Mouse (Mus musculus) neural tube, embryonic 10.5 days (tissue): ENCODE data around the gene Tspyl3.

Experiments
- DNase-seq: peaks from one replicate; pipeline ENCODE4 v3.0.0-alpha.2; 2017; ENCODE audit warnings: low spot score; ENCODE audit errors: extremely low spot score

Tspyl3 gene

GRCm38 (mm10) chr2:153228523-153228922, 3.3 kb upstream of the Tspyl3 start:
- DNase-seq: no peak

DNA sequence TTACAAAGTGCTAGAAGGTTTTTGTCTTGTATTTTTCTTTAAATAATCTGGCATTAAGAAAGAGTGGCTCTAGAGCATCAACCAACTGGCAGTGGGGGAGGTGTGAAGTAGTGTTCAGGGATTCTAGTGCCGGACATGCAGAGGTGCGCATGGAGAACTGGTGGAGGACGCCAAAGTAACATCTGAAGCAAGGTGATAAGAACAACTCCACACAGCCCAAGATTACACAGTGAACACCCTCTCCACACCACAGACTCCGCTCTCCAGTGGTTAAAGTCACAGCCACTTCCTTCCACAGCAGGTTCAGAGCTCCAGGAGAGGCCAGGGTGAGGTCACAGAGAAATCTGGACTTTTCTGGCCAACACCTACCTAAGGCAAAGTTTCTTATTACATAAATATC, 2.7 kb upstream of the Tspyl3 start:
- no peak for DNase-seq

DNA sequence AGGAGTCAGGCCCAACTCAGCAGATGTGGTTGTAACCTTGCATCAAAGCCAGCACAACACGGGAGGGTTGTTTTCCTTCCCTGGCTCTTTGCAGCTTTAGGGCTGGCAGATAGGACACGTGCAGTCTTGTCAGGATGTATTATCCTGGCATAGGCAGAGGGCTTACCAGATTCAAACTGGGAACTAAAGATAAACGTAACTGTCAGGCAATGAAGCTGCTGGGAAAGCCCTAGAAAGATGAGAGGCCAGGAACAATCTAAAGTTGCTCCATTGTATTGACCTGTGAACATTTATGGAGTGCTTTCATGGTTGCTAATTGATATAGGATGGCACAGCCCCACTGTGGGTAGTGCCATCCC, 333 bp upstream of the Tspyl3 start:
- DNase-seq: no peak

DNA sequence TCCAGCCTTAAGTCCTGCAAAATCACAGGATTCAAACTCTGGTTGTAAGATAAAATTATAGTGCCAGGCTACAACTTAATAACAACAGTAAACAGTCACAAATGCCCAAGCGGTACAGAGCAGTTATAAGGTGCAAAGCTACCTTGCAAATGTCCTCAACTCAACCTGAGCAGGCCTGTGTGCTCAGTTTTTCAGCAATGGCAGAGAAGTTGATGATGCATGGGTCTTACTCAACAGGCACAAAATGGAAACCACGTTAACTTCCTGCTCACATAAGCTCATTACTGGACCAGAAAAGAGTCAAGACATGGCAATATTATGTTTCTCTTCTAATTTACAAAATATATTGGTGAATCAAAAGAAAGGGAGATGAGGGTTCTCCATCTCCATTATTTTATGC, 2.7 kb downstream of the Tspyl3 start:
- DNase-seq: no peak

GRCm38 (mm10) chr2:153222130-153222529, 3.1 kb downstream of the Tspyl3 start:
- DNase-seq: no peak

GRCm38 (mm10) chr2:153221620-153222019, 3.6 kb downstream of the Tspyl3 start:
- DNase-seq: no peak

- DNase-seq: no peak
Measured at GRCm38 (mm10) chr2:153218516-153218915, 6.7 kb downstream of the Tspyl3 start.

GRCm38 (mm10) chr2:153217826-153218340, 7.4 kb downstream of the Tspyl3 start:
- DNase-seq: no peak

DNA sequence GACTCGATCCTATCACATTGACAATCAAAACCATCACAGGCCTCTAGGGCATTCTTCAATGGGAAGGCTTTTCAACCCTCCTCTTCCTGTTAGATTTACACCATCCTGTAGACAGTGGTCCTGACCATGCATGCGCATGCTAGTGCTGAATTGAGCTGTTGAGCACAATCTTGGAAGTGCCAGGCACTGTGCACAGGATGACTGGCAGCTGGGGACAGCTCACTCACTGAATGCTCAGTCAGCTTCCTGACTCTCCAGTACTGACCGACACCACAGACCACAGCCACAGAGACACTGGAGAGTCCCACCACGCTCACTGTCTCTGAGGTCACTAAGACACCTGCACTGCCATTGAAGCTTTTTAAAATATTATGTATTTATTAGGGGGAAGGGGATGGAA, 9.8 kb downstream of the Tspyl3 start:
- no peak for DNase-seq

DNA sequence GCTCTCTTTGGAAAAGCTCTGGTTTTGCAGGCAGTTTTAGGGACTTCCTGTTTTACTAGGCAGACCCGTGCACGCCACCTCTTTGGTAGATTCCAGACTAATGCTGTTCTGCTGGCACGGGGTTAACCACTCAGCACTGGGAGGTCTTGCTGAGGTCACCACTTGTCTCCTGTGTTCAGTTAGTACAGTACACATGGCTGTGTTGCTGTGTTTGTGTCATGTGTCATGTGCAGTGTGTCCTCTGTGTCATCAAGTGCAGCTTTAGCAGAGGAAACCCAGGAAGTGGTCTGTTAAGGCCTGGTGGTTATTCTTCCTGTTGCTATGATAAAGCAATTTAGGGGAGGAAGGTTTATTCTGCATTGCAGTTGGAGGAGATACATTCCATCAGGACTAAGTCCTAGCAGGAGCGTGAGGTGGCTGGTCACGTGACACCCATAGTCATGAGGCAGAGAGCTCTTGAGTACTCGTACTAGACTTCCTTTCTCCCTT, 10.4 kb downstream of the Tspyl3 start:
- DNase-seq: no peak

- no peak for DNase-seq
Measured at GRCm38 (mm10) chr2:153213351-153213750, 11.9 kb downstream of the Tspyl3 start.

- no peak for DNase-seq
Measured at GRCm38 (mm10) chr2:153211451-153211850, 13.8 kb downstream of the Tspyl3 start.

- no peak for DNase-seq
Measured at GRCm38 (mm10) chr2:153209286-153209685, 16.0 kb downstream of the Tspyl3 start.

DNA sequence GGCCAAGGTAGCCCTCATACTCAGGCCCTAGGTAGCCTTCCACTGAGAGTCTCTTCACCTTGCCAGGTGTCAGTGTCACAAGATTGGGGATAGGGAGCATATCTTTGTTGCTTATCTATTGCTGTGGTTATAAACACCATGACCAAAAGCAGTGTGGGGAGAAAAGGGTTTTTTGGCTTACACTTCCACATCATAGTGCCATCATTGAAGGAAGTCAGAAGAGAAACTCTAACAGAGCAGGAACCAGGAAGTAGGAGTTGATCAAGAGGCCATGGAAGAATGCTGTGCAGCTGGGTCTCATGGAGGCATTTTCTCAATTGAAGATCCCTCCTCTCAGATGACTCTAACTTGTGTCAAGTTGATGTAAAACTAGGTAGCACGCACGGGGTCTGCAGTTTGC, 17.1 kb downstream of the Tspyl3 start:
- DNase-seq: no peak

- DNase-seq: no peak
Measured at GRCm38 (mm10) chr2:153202766-153203165, 22.5 kb downstream of the Tspyl3 start.

GRCm38 (mm10) chr2:153199114-153199513, 26.1 kb downstream of the Tspyl3 start:
- DNase-seq: no peak

DNA sequence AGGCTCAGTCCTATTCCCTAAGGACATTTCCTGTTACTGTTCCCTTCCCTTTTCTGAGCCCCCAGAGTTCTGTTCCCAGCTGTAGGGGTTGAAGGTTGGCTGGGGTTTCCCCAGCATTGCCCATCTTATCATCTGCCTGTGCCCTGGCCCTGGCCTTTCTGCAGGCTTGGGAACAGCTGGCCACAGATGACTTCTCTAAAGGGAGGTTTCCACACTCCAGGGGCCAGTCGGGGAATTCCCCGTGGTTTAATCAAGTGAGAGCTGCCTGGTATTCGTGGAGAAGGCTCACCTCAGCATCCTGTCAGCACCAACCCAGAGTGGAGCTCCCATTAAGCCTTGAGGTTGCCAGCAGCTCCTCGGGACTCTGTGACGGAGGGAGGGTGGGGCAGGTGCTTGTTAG, 26.8 kb downstream of the Tspyl3 start:
- no peak for DNase-seq

GRCm38 (mm10) chr2:153194255-153194654, 31.0 kb downstream of the Tspyl3 start:
- no peak for DNase-seq

GRCm38 (mm10) chr2:153191242-153191641, 34.0 kb downstream of the Tspyl3 start:
- no peak for DNase-seq

DNA sequence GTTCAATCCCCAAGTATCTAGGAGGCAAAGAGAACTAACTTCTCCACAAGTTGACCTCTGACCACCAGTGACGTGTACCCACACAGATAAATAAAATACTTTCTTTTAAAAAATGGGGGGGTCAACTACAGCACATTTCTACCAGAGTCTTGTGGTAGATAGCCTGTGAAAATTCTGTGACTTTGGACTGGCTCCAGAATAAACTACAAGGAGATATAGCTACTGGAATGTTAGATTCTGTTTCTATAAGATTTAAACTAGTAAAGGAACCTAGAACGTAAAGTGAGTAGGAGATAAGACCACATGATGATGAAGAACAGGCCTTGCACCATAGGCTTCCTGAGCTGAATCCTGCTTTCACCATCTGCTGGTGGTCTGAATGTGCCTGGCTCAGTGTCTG, 37.4 kb downstream of the Tspyl3 start:
- no peak for DNase-seq

GRCm38 (mm10) chr2:153186176-153186591, 39.1 kb downstream of the Tspyl3 start:
- DNase-seq: no peak

DNA sequence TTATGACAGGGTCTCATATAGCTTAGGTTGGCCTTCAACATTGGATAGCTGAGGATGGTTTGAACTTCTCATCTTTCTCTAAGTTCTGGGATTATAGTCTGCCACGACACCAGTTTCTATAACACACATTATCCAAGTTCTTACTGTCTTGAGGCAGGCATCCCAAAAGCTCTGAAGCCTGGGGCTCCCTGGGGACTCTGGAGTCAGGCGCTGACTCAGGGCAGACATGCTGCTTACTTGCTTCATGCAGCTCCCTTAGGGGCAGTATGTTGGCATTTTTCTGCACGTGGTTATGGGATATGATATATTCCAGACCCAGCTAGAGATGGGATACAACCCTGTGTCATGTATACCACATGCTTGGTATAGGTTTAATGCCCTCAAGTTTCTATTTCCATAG, 45.3 kb downstream of the Tspyl3 start:
- DNase-seq: no peak

DNA sequence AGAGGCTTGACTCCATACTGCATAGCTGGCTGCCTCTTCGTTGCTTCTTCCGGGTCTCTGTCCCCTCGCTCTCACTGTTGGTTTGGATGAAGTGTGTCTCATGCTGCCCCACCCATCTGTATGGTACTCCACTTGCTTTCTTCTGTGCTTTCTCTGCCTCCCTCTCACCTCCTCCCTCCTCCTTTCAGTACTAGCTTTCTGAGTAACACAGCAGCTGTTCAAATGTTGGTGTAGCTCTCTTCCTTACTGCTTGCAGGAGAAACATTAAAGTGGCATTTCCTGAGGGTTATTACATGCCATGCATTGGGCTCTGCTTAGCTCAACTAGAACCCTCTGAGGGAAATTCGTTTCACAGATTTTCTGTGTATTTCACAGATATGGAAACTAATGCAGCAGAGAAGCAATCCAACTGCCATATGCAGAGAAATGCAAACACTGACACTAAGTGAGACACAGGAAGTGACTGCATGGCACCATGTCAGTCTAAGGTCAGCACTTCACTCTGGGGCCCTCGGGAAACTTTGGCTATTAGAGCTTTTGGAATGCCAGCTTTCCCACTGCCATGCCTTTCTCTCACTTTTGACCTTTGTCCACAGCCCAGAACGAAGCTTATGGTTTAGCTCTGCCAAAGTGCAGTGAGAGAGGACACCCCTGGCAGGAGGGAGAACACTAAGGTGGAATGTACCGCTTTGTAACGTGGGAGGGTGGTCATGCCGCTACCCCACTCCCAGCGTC, 45.9 kb downstream of the Tspyl3 start:
- no peak for DNase-seq
